8 mouse cellular contexts compared by ENCODE assay signal in the genomic region with DNA sequence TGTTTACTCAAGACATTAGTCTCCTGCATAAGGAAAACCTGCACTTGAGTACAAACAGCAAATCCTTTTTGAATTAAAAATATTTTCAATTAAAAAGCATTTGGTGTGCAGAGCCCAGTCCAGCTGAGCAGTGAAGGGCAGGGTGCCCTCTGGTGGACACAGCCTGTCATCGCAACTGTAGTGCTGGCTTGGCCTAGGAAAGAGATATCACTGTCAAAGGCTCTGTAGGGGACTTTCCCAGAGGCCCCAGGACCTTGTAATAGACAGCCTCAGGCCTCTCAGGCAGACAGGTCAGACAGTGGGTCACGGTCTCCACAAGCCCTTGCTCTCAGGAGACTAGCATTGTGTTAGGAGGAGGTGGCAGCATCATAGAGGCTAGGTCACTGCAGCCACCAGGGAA.
DNase-seq lines count a peak whose midpoint lies in the region.

No protein-coding gene starts in this region.

- DNase-seq in CD4-positive helper T cell, adult 2 months (ENCODE audit: low read depth, low spot score): peak; percentile 53
- DNase-seq in MN1 (ENCODE audit: low spot score): peak; percentile 68
- DNase-seq in cerebellum, adult 9-10 months: peak; percentile 66
- DNase-seq in frontal cortex, postnatal 25 days (ENCODE audit: low spot score in 2 of 2): peak; percentile 51 to 60
- peak; percentile 49 to 83 for DNase-seq in kidney, postnatal 36 days
- peak; percentile 77 for DNase-seq in lung, postnatal 14 days
- peak; percentile 57 for DNase-seq in retina, postnatal 7 days (ENCODE audit: low read depth, low spot score)
- DNase-seq in yolk sac, embryonic 10.5 days (ENCODE audit: low spot score): no peak
